Mouse (Mus musculus) gastrocnemius, postnatal 10 days (tissue): ENCODE measurements around the gene Btbd35f13. TPM values are rescaled to one million over a fixed set of nuclear protein-coding genes. Genes with fewer than 3 reads are reported as not detected.
"Not testable (repeated sequence)": the region's sequence is repeated elsewhere in the genome, so short reads cannot be mapped to it uniquely, and the experiment has no call there.

Source experiments
- DNase-seq: peaks from one replicate; pipeline ENCODE4 v3.0.0; 2021; ENCODE audit warnings: mixed read lengths
- long read RNA-seq, 2 experiments: library from polyadenylated mRNA; stranded (forward); transcript quantifications; one replicate each; pipeline ENCODE4 v2.0.0; 2021
- total RNA-seq, 2 experiments: library from RNA; stranded (reverse); gene quantifications; 2 replicates each; pipeline ENCODE4 v1.2.3; 2021

Btbd35f13 gene
- not detected for total RNA-seq
- long read RNA-seq, experiment 1, result 0 reads
- long read RNA-seq, experiment 2, result 0 reads

GRCm38 (mm10) chrX:33656872-33657271 lies at the start of gene Btbd35f13:
Gene Btbd35f13, plus strand, starts transcription at chrX:33657172.
- DNase-seq, result not testable (repeated sequence)

GRCm38 (mm10) chrX:33702249-33702648 lies 45.3 kb downstream of the Btbd35f13 start, which contains the start of gene Btbd35f14:
Gene Btbd35f14, minus strand, starts transcription at chrX:33702349.
- DNase-seq, result not testable (repeated sequence)

Other genes with a start within 250 kb of the Btbd35f13 start
- not detected for gene Btbd35f15, start 79.9 kb upstream of the Btbd35f13 start, total RNA-seq
- not detected for gene Btbd35f14, start 45.2 kb downstream of the Btbd35f13 start, total RNA-seq